Mouse (Mus musculus) MEL-GATA-1-ER (cell line): ENCODE results near the gene Zfp697.
A peak's percentile ranks its signal among the peaks of the same experiment; 100 is the strongest.

Source experiments
- DNase-seq: peaks from one replicate; pipeline ENCODE4 v3.0.0-alpha.2; 2012; ENCODE audit warnings: low read depth; ENCODE audit errors: extremely low read depth

Zfp697 gene

GRCm38 (mm10) chr3:98382246-98382939 is at the start of gene Zfp697:
Gene Zfp697 (plus strand): TSS chr3:98382461.
- no peak for DNase-seq

GRCm38 (mm10) chr3:98334010-98334409 is 48.3 kb upstream of the Zfp697 start:
- no peak for DNase-seq

- DNase-seq, result peak; percentile 80
Observed at GRCm38 (mm10) chr3:98335331-98335730, 46.9 kb upstream of the Zfp697 start.

- peak; percentile 36 for DNase-seq
Observed at GRCm38 (mm10) chr3:98335886-98336285, 46.4 kb upstream of the Zfp697 start.

GRCm38 (mm10) chr3:98336661-98337654 is 45.3 kb upstream of the Zfp697 start:
- peak; percentile 51 for DNase-seq

- DNase-seq, result peak; percentile 88
Observed at GRCm38 (mm10) chr3:98338584-98339041, 43.6 kb upstream of the Zfp697 start.

- DNase-seq, result peak; percentile 34
Observed at GRCm38 (mm10) chr3:98339097-98339705, 43.1 kb upstream of the Zfp697 start.

- peak; percentile 98 for DNase-seq
Observed at GRCm38 (mm10) chr3:98339706-98340109, 42.6 kb upstream of the Zfp697 start, which contains the start of gene Phgdh. Gene Phgdh (minus strand): TSS chr3:98339990.

GRCm38 (mm10) chr3:98340818-98341594 is 41.3 kb upstream of the Zfp697 start:
- DNase-seq, result peak; percentile 54

GRCm38 (mm10) chr3:98343235-98343634 is 39.0 kb upstream of the Zfp697 start:
- DNase-seq, result peak; percentile 50

- peak; percentile 80 for DNase-seq
Observed at GRCm38 (mm10) chr3:98348106-98348505, 34.2 kb upstream of the Zfp697 start.

- DNase-seq, result peak; percentile 63
Observed at GRCm38 (mm10) chr3:98348705-98349104, 33.6 kb upstream of the Zfp697 start.

- peak; percentile 58 for DNase-seq
Observed at GRCm38 (mm10) chr3:98353892-98354291, 28.4 kb upstream of the Zfp697 start.

GRCm38 (mm10) chr3:98355344-98356025 is 26.8 kb upstream of the Zfp697 start:
- DNase-seq, result no peak

- DNase-seq, result no peak
Observed at GRCm38 (mm10) chr3:98356026-98356365, 26.3 kb upstream of the Zfp697 start.

- peak; percentile 41 for DNase-seq
Observed at GRCm38 (mm10) chr3:98356632-98357370, 25.5 kb upstream of the Zfp697 start.

GRCm38 (mm10) chr3:98362753-98363152 is 19.5 kb upstream of the Zfp697 start:
- DNase-seq, result peak; percentile 44

- no peak for DNase-seq
Observed at GRCm38 (mm10) chr3:98366086-98366485, 16.2 kb upstream of the Zfp697 start.

GRCm38 (mm10) chr3:98366823-98367222 is 15.4 kb upstream of the Zfp697 start:
- DNase-seq, result no peak

GRCm38 (mm10) chr3:98368283-98368682 is 14.0 kb upstream of the Zfp697 start:
- DNase-seq, result no peak
